Mouse (Mus musculus) limb, embryonic 13.5 days (tissue): ENCODE data around the gene Psmd11. TPM values are rescaled to one million over a fixed set of nuclear protein-coding genes. Genes with fewer than 3 reads are reported as not detected.
"Not testable (repeated sequence)": the region's sequence is repeated elsewhere in the genome, so short reads cannot be mapped to it uniquely, and the experiment has no call there.

Experiments
- ATAC-seq: fragments of 200-750 bp; cut with Nextera tagmentation; 2 replicates; pipeline ENCODE4 v1.8.0; 2017; ENCODE audit warnings: low read depth, moderate number of reproducible peaks, moderate TSS enrichment; ENCODE audit not compliant: low FRiP score
- H3K27ac ChIP-seq: fragments of 300-500 bp; sonication (generic); 2 replicates; pipeline ENCODE4 v1.5.1; 2015; ENCODE audit warnings: inconsistent platforms, mild to moderate bottlenecking, moderate library complexity
- H3K27me3 ChIP-seq: fragments of 300-500 bp; sonication (generic); 2 replicates; pipeline ENCODE4 v1.6.1; 2015; ENCODE audit warnings: mild to moderate bottlenecking, inconsistent platforms
- H3K36me3 ChIP-seq: fragments of 300-500 bp; sonication (generic); 2 replicates; pipeline ENCODE4 v1.6.1; 2015; ENCODE audit warnings: inconsistent platforms, mild to moderate bottlenecking, moderate library complexity
- H3K4me1 ChIP-seq: fragments of 300-500 bp; sonication (generic); 2 replicates; pipeline ENCODE4 v1.6.1; 2015; ENCODE audit warnings: inconsistent platforms
- H3K4me2 ChIP-seq: fragments of 300-500 bp; sonication (generic); replicated peaks from 2 replicates; pipeline ENCODE4 v1.6.1; 2015; ENCODE audit warnings: inconsistent platforms, mild to moderate bottlenecking, moderate library complexity
- H3K4me3 ChIP-seq: fragments of 300-500 bp; sonication (generic); 2 replicates; pipeline ENCODE4 v1.5.1; 2015; ENCODE audit warnings: moderate library complexity, mild to moderate bottlenecking, inconsistent platforms
- H3K9ac ChIP-seq: fragments of 300-500 bp; sonication (generic); 2 replicates; pipeline ENCODE4 v1.6.1; 2015; ENCODE audit warnings: mild to moderate bottlenecking, inconsistent platforms
- H3K9me3 ChIP-seq: fragments of 300-500 bp; sonication (generic); 2 replicates; pipeline ENCODE4 v1.6.1; 2016; ENCODE audit warnings: inconsistent platforms
- WGBS: fragments of 180-500 bp; shearing (Covaris S2); methylation state at CpG from one replicate; pipeline ENCODE4 v1.1.7; 2015; 5-methylcytosine and 5-hydroxymethylcytosine counted together
- polyA plus RNA-seq: library from polyadenylated mRNA; unstranded; fragments of >200 nt; fragmentation: Nextera tagmentation; extraction: Ambion mirVana; gene quantifications from 2 replicates; pipeline ENCODE4 v1.2.1, GENCODE M21; 2015

The Psmd11 gene
- polyA plus RNA-seq, 1 experiment from 2014 or later = 332 TPM

DNA sequence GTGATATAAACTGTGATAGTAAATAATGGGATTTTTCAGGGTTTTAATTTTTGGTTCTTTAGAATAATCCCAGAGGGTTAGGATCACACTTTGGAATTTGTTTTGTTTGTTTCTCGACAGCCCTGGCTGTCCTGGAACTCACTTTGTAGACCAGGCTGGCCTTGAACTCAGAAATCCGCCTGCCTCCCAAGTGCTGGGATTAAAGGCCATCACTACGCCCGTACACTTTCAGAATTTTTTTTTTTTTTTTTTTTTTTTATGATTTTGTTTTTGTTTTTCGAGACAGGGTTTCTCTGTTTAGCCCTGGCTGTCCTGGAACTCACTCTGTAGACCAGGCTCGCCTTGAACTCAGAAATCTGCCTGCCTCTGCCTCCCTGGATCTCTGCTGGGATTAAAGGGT is 20.5 kb upstream of the Psmd11 start:
- not testable (repeated sequence) for H3K4me1 ChIP-seq, H3K4me3 ChIP-seq, H3K27me3 ChIP-seq, ATAC-seq, H3K9me3 ChIP-seq, H3K9ac ChIP-seq, H3K4me2 ChIP-seq, H3K27ac ChIP-seq
- WGBS = 95% methylated on average over 6 of the region's 6 CpGs
- peaks cover 78% of the 10 kb centered on the region for H3K36me3 ChIP-seq

- Histone ChIP-seq H3K4me2 (no peak overlapping the region), H3K9me3 (no peaks in the 10 kb centered on the region), H3K4me1 (no peaks in the 10 kb centered on the region), H3K36me3 (peaks cover 82% of the 10 kb centered on the region), H3K9ac (no peak overlapping the region), H3K4me3 (no peak overlapping the region), H3K27me3 (no peaks in the 10 kb centered on the region), H3K27ac (no peak overlapping the region)
- ATAC-seq = no peak
- 81% methylated on average over 2 of the region's 2 CpGs for WGBS
These were observed 18.0 kb upstream of the Psmd11 start for GRCm38 (mm10) chr11:80410377-80410776.

GRCm38 (mm10) chr11:80417085-80417484 is 11.3 kb upstream of the Psmd11 start:
- 92% methylated on average over 5 of the region's 5 CpGs for WGBS

DNA sequence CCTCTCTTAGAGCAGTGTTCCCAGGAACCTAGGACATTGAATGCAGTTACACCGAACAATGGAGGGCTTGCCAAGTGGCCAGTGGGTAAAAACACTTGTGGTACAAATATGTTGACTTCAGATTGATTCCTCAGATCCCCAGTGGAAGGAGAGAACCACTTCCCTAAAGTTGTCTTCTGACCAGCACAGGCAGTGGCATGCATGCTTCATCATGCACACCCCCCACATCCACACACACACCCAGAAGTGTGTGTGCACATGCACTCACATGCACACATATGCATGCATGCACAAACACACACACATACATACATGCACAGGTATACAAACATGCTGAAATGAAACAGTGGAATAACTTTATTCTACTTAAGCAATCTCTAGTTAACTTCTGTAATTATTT is 8.7 kb upstream of the Psmd11 start:
- H3K4me1 ChIP-seq = no peaks in the 10 kb centered on the region
- H3K27ac ChIP-seq = no peak overlapping the region
- ATAC-seq = no peak
- H3K4me3 ChIP-seq = no peak overlapping the region
- no peaks in the 10 kb centered on the region for H3K27me3 ChIP-seq
- no peak overlapping the region for H3K4me2 ChIP-seq
- 87% methylated on average over 1 of the region's 1 CpGs for WGBS
- H3K9me3 ChIP-seq = peaks cover 7% of the 10 kb centered on the region; the same call in 1 of the 2 replicates
- no peak overlapping the region for H3K9ac ChIP-seq
- peaks cover 22% of the 10 kb centered on the region for H3K36me3 ChIP-seq

More at GRCm38 (mm10) chr11:80417085-80417484, 11.3 kb upstream of the Psmd11 start:
- Histone ChIP-seq H3K27me3 (no peaks in the 10 kb centered on the region), H3K9ac (no peak overlapping the region), H3K27ac (no peak overlapping the region), H3K4me1 (no peaks in the 10 kb centered on the region), H3K9me3 (peaks cover 7% of the 10 kb centered on the region; the same call in 1 of the 2 replicates), H3K36me3 (peaks cover 36% of the 10 kb centered on the region), H3K4me3 (no peak overlapping the region), H3K4me2 (no peak overlapping the region)
- ATAC-seq = no peak

GRCm38 (mm10) chr11:80420202-80420984 is 8.0 kb upstream of the Psmd11 start:
- H3K9me3 ChIP-seq = peaks cover 7% of the 10 kb centered on the region; the same call in 1 of the 2 replicates
- H3K4me2 ChIP-seq = no peak overlapping the region
- 59% methylated on average over 2 of the region's 2 CpGs for WGBS
- no peaks in the 10 kb centered on the region for H3K4me1 ChIP-seq
- peaks cover 15% of the 10 kb centered on the region for H3K36me3 ChIP-seq
- H3K4me3 ChIP-seq = no peak overlapping the region
- H3K9ac ChIP-seq = no peak overlapping the region
- no peak for ATAC-seq
- no peak overlapping the region for H3K27ac ChIP-seq
- no peaks in the 10 kb centered on the region for H3K27me3 ChIP-seq

GRCm38 (mm10) chr11:80421421-80422047 is 6.9 kb upstream of the Psmd11 start:
- ATAC-seq = no peak
- H3K4me1 ChIP-seq = no peaks in the 10 kb centered on the region
- no peak overlapping the region for H3K27ac ChIP-seq
- H3K9ac ChIP-seq = no peak overlapping the region
- H3K36me3 ChIP-seq = peaks cover 9% of the 10 kb centered on the region
- H3K4me3 ChIP-seq = no peak overlapping the region
- no peak overlapping the region for H3K4me2 ChIP-seq
- H3K27me3 ChIP-seq = no peaks in the 10 kb centered on the region
- WGBS = 85% methylated on average over 7 of the region's 7 CpGs
- peaks cover 7% of the 10 kb centered on the region; the same call in 1 of the 2 replicates for H3K9me3 ChIP-seq

DNA sequence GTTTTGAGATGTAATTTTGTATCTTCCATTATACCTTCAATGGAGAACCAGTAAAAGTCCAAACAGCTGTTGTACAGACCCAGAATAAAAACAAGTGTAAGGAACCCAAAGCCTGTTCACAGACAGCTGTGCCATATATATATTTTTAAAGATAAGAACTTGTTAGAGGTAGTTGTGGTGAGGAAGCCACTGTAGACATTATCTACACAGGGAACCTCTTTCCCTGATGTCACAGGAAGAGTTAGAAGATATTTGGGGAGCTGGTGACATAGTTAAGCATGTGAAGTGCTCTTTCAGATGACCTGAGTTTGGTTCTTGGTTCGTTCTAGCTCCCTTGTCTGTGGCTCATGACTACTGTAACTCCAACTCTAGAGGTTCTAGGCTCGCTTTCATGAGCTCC is 3.7 kb upstream of the Psmd11 start:
- WGBS = 85% methylated on average over 2 of the region's 2 CpGs
- Histone ChIP-seq H3K9me3 (no peaks in the 10 kb centered on the region), H3K27me3 (no peaks in the 10 kb centered on the region)

DNA sequence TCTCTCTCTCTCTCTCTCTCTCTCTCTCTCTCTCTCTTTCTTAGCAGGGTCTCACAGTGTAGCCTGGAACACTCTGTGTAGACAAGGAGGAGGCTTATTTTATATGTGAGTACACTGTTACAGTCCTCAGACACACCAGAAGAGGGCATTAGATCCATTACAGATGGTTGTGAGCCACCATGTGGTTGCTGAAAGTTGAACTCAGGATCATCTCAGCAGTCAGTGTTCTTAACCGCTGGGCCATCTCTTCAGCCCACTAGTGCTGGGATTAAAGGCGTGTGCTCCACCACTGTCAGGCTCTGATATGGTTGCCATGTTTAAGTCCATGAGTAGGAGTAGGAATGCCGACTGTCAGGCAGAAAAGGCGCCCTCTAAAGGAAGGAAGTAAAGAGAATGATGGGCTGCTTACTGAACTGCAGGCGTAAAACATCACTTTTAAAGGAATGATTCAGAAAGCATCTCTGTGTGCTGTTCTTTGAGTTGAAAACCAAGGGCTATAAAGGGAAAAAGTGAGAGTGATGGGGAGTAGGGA is 3.1 kb upstream of the Psmd11 start:
- Histone ChIP-seq H3K4me1 (peaks cover 8% of the 10 kb centered on the region), H3K27ac (no peak overlapping the region), H3K4me3 (no peak overlapping the region), H3K9ac (no peak overlapping the region), H3K4me2 (no peak overlapping the region), H3K9me3 (no peaks in the 10 kb centered on the region), H3K27me3 (no peaks in the 10 kb centered on the region), H3K36me3 (no peaks in the 10 kb centered on the region)
- ATAC-seq = no peak
- 61% methylated on average over 5 of the region's 5 CpGs for WGBS

More for the DNA sequence above, 3.7 kb upstream of the Psmd11 start:
- H3K4me3 ChIP-seq = no peak overlapping the region
- no peak overlapping the region for H3K4me2 ChIP-seq
- no peaks in the 10 kb centered on the region for H3K36me3 ChIP-seq
- H3K9ac ChIP-seq = no peak overlapping the region
- H3K4me1 ChIP-seq = peaks cover 5% of the 10 kb centered on the region
- ATAC-seq = no peak
- H3K27ac ChIP-seq = no peak overlapping the region

GRCm38 (mm10) chr11:80426029-80426813 is 2.2 kb upstream of the Psmd11 start:
- not testable (repeated sequence) for H3K36me3 ChIP-seq, H3K4me2 ChIP-seq, H3K4me1 ChIP-seq, ATAC-seq, H3K27ac ChIP-seq, H3K9ac ChIP-seq, H3K4me3 ChIP-seq, H3K27me3 ChIP-seq, H3K9me3 ChIP-seq
- 76% methylated on average over 16 of the region's 16 CpGs for WGBS

- Histone ChIP-seq H3K9me3 (no peaks in the 10 kb centered on the region), H3K36me3 (peaks cover 19% of the 10 kb centered on the region), H3K4me3 (peak overlapping the region; percentile 99), H3K4me2 (peak overlapping the region; percentile 81), H3K27me3 (no peaks in the 10 kb centered on the region), H3K9ac (peak overlapping the region; percentile 95), H3K4me1 (peaks cover 8% of the 10 kb centered on the region), H3K27ac (peak overlapping the region; percentile 85)
- no peak for ATAC-seq
- under 1% methylated on average over 37 of the region's 37 CpGs for WGBS
These were observed 627 bp downstream of the Psmd11 start for GRCm38 (mm10) chr11:80429009-80429475.

- peak overlapping the region; percentile 81 for H3K4me2 ChIP-seq
- WGBS = 60% methylated on average over 14 of the region's 14 CpGs
- H3K4me3 ChIP-seq = peak overlapping the region; percentile 99
- H3K4me1 ChIP-seq = peaks cover 8% of the 10 kb centered on the region
- peak overlapping the region; percentile 95 for H3K9ac ChIP-seq
- no peaks in the 10 kb centered on the region for H3K27me3 ChIP-seq
- no peaks in the 10 kb centered on the region for H3K9me3 ChIP-seq
- ATAC-seq = no peak
- 0 out of 2 replicates have a peak overlapping the region, but pooled peaks have one; percentile 85 for H3K27ac ChIP-seq
- peaks cover 22% of the 10 kb centered on the region for H3K36me3 ChIP-seq
These were observed 1.2 kb downstream of the Psmd11 start for GRCm38 (mm10) chr11:80429500-80430166.
